Mouse (Mus musculus) cerebellum, adult 9-10 months (tissue): Measurements from ENCODE around the gene Spock1.

Experiments
- DNase-seq: peaks from one replicate; pipeline ENCODE4 v3.0.0; 2022

Spock1 gene

GRCm38 (mm10) chr13:57721524-57722279, 186.4 kb downstream of the Spock1 start:
- DNase-seq = peak; percentile 71

GRCm38 (mm10) chr13:57718087-57718486, 190.0 kb downstream of the Spock1 start:
- no peak for DNase-seq

GRCm38 (mm10) chr13:57712910-57713309, 195.2 kb downstream of the Spock1 start:
- no peak for DNase-seq

GRCm38 (mm10) chr13:57708425-57708824, 199.7 kb downstream of the Spock1 start:
- no peak for DNase-seq

GRCm38 (mm10) chr13:57702966-57703365, 205.2 kb downstream of the Spock1 start:
- no peak for DNase-seq

GRCm38 (mm10) chr13:57696685-57697084, 211.4 kb downstream of the Spock1 start:
- no peak for DNase-seq

- DNase-seq = no peak
These were observed 219.2 kb downstream of the Spock1 start for GRCm38 (mm10) chr13:57688926-57689325.

GRCm38 (mm10) chr13:57686437-57686836, 221.7 kb downstream of the Spock1 start:
- no peak for DNase-seq

- no peak for DNase-seq
These were observed 222.9 kb downstream of the Spock1 start for GRCm38 (mm10) chr13:57685201-57685600.

- no peak for DNase-seq
These were observed 228.5 kb downstream of the Spock1 start for GRCm38 (mm10) chr13:57679591-57679990.

- no peak for DNase-seq
These were observed 231.3 kb downstream of the Spock1 start for GRCm38 (mm10) chr13:57676820-57677219.

- DNase-seq = no peak
These were observed 234.7 kb downstream of the Spock1 start for GRCm38 (mm10) chr13:57673399-57673798.

GRCm38 (mm10) chr13:57672762-57673161, 235.4 kb downstream of the Spock1 start:
- no peak for DNase-seq

- DNase-seq = no peak
These were observed 236.2 kb downstream of the Spock1 start for GRCm38 (mm10) chr13:57671919-57672318.

GRCm38 (mm10) chr13:57671322-57671721, 236.8 kb downstream of the Spock1 start:
- DNase-seq = no peak

- no peak for DNase-seq
These were observed 240.5 kb downstream of the Spock1 start for GRCm38 (mm10) chr13:57667621-57668020.

GRCm38 (mm10) chr13:57666173-57666842, 241.8 kb downstream of the Spock1 start:
- DNase-seq = no peak

- no peak for DNase-seq
These were observed 245.6 kb downstream of the Spock1 start for GRCm38 (mm10) chr13:57662554-57662953.

GRCm38 (mm10) chr13:57660523-57660922, 247.6 kb downstream of the Spock1 start:
- DNase-seq = no peak

- DNase-seq = no peak
These were observed 248.3 kb downstream of the Spock1 start for GRCm38 (mm10) chr13:57659872-57660271.

GRCm38 (mm10) chr13:57656606-57657005, 251.5 kb downstream of the Spock1 start:
- DNase-seq = no peak

- no peak for DNase-seq
These were observed 253.8 kb downstream of the Spock1 start for GRCm38 (mm10) chr13:57654362-57654761.

- DNase-seq = peak; percentile 55
These were observed 256.9 kb downstream of the Spock1 start for GRCm38 (mm10) chr13:57651236-57651635.

- DNase-seq = peak; percentile 72
These were observed 259.3 kb downstream of the Spock1 start for GRCm38 (mm10) chr13:57648784-57649183.
